Mouse (Mus musculus): ENCODE data around the gene Srl.

- no peak for TF ChIP-seq CTCF (IDR thresholded peaks at IDR 0.05; ENCODE audit: insufficient read depth, low read length)
- TF ChIP-seq POLR2A (IDR thresholded peaks at IDR 0.05; ENCODE audit: borderline replicate concordance, extremely low read depth, low read depth, low read length), result no peak
These were observed 20.9 kb downstream of the Srl start for GRCm38 (mm10) chr16:4520673-4521072.
